Mouse (Mus musculus) cerebellum, adult (tissue): Measurements from ENCODE around the gene Pdia5.
A peak's percentile ranks its signal among the peaks of the same experiment; 100 is the strongest.

Experiments used
- ATAC-seq: cut with Nextera tagmentation; 2 replicates; pipeline ENCODE4 v1.9.2; 2017; ENCODE audit warnings: mild to moderate bottlenecking, moderate library complexity, mixed read lengths; ENCODE audit not compliant: insufficient number of reproducible peaks, low FRiP score, low TSS enrichment

Pdia5 gene

GRCm38 (mm10) chr16:35455822-35456221, 34.9 kb downstream of the Pdia5 start:
- no peak for ATAC-seq

GRCm38 (mm10) chr16:35450018-35450630, 40.5 kb downstream of the Pdia5 start:
- ATAC-seq: no peak

- ATAC-seq: no peak
Observed at GRCm38 (mm10) chr16:35442026-35442415, 48.7 kb downstream of the Pdia5 start.

- ATAC-seq: no peak
Observed at GRCm38 (mm10) chr16:35441346-35442025, 49.2 kb downstream of the Pdia5 start.

- ATAC-seq: no peak
Observed at GRCm38 (mm10) chr16:35439046-35439445, 51.6 kb downstream of the Pdia5 start.

- ATAC-seq: no peak
Observed at GRCm38 (mm10) chr16:35431608-35432007, 59.1 kb downstream of the Pdia5 start.

- no peak for ATAC-seq
Observed at GRCm38 (mm10) chr16:35424926-35425325, 65.7 kb downstream of the Pdia5 start.

- ATAC-seq: peak; percentile 63
Observed at GRCm38 (mm10) chr16:35423250-35424139, 67.2 kb downstream of the Pdia5 start.

GRCm38 (mm10) chr16:35422705-35423104, 68.0 kb downstream of the Pdia5 start:
- ATAC-seq: no peak

- ATAC-seq: no peak
Observed at GRCm38 (mm10) chr16:35422141-35422540, 68.5 kb downstream of the Pdia5 start.

- ATAC-seq: no peak
Observed at GRCm38 (mm10) chr16:35414616-35415015, 76.1 kb downstream of the Pdia5 start.

GRCm38 (mm10) chr16:35406706-35407105, 84.0 kb downstream of the Pdia5 start:
- ATAC-seq: no peak

- no peak for ATAC-seq
Observed at GRCm38 (mm10) chr16:35406166-35406565, 84.5 kb downstream of the Pdia5 start.

- ATAC-seq: no peak
Observed at GRCm38 (mm10) chr16:35405348-35406080, 85.2 kb downstream of the Pdia5 start.

- ATAC-seq: no peak
Observed at GRCm38 (mm10) chr16:35404864-35405263, 85.8 kb downstream of the Pdia5 start.

- ATAC-seq: no peak
Observed at GRCm38 (mm10) chr16:35403891-35404290, 86.8 kb downstream of the Pdia5 start.

GRCm38 (mm10) chr16:35403356-35403755, 87.3 kb downstream of the Pdia5 start:
- no peak for ATAC-seq

GRCm38 (mm10) chr16:35392813-35393212, 97.9 kb downstream of the Pdia5 start:
- no peak for ATAC-seq

- no peak for ATAC-seq
Observed at GRCm38 (mm10) chr16:35385654-35386053, 105.0 kb downstream of the Pdia5 start.

GRCm38 (mm10) chr16:35380048-35380447, 110.6 kb downstream of the Pdia5 start:
- ATAC-seq: no peak
